Mouse (Mus musculus): Measurements from ENCODE around the gene Olfr883.

DNA sequence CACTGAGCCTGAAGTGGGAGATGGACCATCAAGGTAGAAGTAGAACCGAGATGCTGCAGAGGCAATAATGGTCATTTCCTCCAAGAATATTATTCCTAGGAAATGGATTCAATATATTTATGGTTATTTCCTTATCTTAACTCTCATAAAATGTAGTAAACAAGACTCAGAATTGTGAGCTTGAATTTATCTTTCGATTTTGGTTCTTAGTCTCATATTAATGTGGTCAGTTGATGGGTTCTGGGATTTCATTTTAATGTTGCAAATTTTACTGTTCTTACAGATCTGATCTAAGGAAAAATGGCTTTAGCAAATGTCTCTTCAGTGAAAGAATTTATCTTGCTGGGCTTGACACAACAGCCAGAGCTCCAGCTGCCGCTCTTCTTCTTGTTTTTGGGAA, 35.4 kb downstream of the Olfr883 start, which contains the start of gene Olfr885:
- TF ChIP-seq CTCF (IDR thresholded peaks at IDR 0.05): no peak
- no peak for TF ChIP-seq EP300 (IDR thresholded peaks at IDR 0.05)
